Mouse (Mus musculus) CH12.LX (cell line): ENCODE data around the gene Gm14226. TPM values are rescaled to one million over a fixed set of nuclear protein-coding genes. Genes with fewer than 3 reads are reported as not detected.
A peak's percentile ranks its signal among the peaks of the same experiment; 100 is the strongest.

ENCODE experiments used
- DNase-seq: peaks from one replicate; pipeline ENCODE4 v3.0.0-alpha.2; 2013; ENCODE audit errors: extremely low read depth
- H3K27ac ChIP-seq: 2 replicates; pipeline ENCODE4 v1.5.1; 2012; ENCODE audit warnings: low read depth, mild to moderate bottlenecking, control low read depth, moderate library complexity; ENCODE audit not compliant: insufficient read depth
- H3K27me3 ChIP-seq: replicated peaks from 2 replicates; pipeline ENCODE3; 2012; ENCODE audit warnings: inconsistent platforms
- H3K36me3 ChIP-seq, 2 experiments: replicated peaks in 1 of 2; 2 replicates each; pipeline versions ENCODE3 to v1.6.1; 2012; ENCODE audit warnings: inconsistent platforms in 1 of 2, low read length in 1 of 2, mild to moderate bottlenecking in 1 of 2, mixed read lengths in 1 of 2, moderate library complexity in 1 of 2; ENCODE audit not compliant: control insufficient read depth in 1 of 2, insufficient read depth in 1 of 2
- H3K4me1 ChIP-seq, 2 experiments: 2 replicates each; pipeline ENCODE4 v1.6.1; 2012; ENCODE audit warnings: inconsistent platforms in 1 of 2, moderate library complexity in 1 of 2; ENCODE audit not compliant: insufficient read depth in 2 of 2, control insufficient read depth in 1 of 2
- H3K4me2 ChIP-seq: 2 replicates; pipeline ENCODE4 v1.6.1; 2012; ENCODE audit warnings: low read depth, mild to moderate bottlenecking, control low read depth; ENCODE audit not compliant: poor library complexity, insufficient read depth, severe bottlenecking
- H3K4me3 ChIP-seq, 3 experiments: fragments of 150-350 bp in 1 of 3; sonication (generic) in 1 of 3; replicated peaks in 1 of 3; 2 replicates each; pipeline versions ENCODE3 to v1.5.1; 2011 to 2012; ENCODE audit warnings: low read depth in 2 of 3, low read length in 2 of 3, mild to moderate bottlenecking in 2 of 3, moderate library complexity in 2 of 3, control low read depth in 1 of 3, improper control_type of control experiment in 1 of 3, inconsistent platforms in 1 of 3, mixed read lengths in 1 of 3; ENCODE audit not compliant: poor library complexity in 1 of 3
- H3K79me2 ChIP-seq: replicated peaks from 2 replicates; pipeline ENCODE4 v1.6.1; 2012; ENCODE audit warnings: mild to moderate bottlenecking, moderate library complexity; ENCODE audit not compliant: control insufficient read depth, poor library complexity, insufficient read depth, severe bottlenecking; ENCODE audit errors: extremely low read depth
- H3K9ac ChIP-seq: 2 replicates; pipeline ENCODE4 v1.6.1; 2012; ENCODE audit warnings: low read depth, mild to moderate bottlenecking, control low read depth, moderate library complexity; ENCODE audit not compliant: insufficient read depth
- H3K9me3 ChIP-seq: replicated peaks from 2 replicates; pipeline ENCODE3; 2012; ENCODE audit warnings: low read length, inconsistent platforms, mixed read lengths
- BHLHE40 ChIP-seq: IDR thresholded peaks from 2 replicates; pipeline ENCODE4 v1.6.1; 2011; ENCODE audit warnings: mild to moderate bottlenecking, low read depth, low read length, improper control_type of control experiment
- CHD1 ChIP-seq: IDR thresholded peaks from 2 replicates; pipeline ENCODE4 v1.6.1; 2012; ENCODE audit warnings: low read depth, low read length, improper control_type of control experiment, inconsistent platforms
- E2F4 ChIP-seq: IDR thresholded peaks from 2 replicates; pipeline ENCODE4 v1.6.1; 2011; ENCODE audit warnings: low read depth, low read length, improper control_type of control experiment; ENCODE audit not compliant: insufficient replicate concordance
- HCFC1 ChIP-seq: IDR thresholded peaks from 2 replicates; pipeline ENCODE4 v1.6.1; 2012; ENCODE audit warnings: low read depth, mild to moderate bottlenecking, inconsistent platforms, low read length, improper control_type of control experiment
- JUND ChIP-seq: conservative IDR thresholded peaks from 2 replicates; pipeline ENCODE4 v1.6.1; 2011; ENCODE audit warnings: low read depth, low read length, improper control_type of control experiment
- MAX ChIP-seq: IDR thresholded peaks from 2 replicates; pipeline ENCODE4 v1.6.1; 2011; ENCODE audit warnings: low read length, improper control_type of control experiment
- MAZ ChIP-seq: IDR thresholded peaks from 2 replicates; pipeline ENCODE4 v1.6.1; 2012; ENCODE audit warnings: low read depth, mild to moderate bottlenecking, inconsistent platforms, low read length, improper control_type of control experiment, moderate library complexity
- MEF2A ChIP-seq: IDR thresholded peaks from 2 replicates; pipeline ENCODE4 v1.6.1; 2014; ENCODE audit warnings: low read depth, mild to moderate bottlenecking, inconsistent platforms, low read length, improper control_type of control experiment, borderline replicate concordance
- MXI1 ChIP-seq: IDR thresholded peaks from 2 replicates; pipeline ENCODE4 v1.6.1; 2011; ENCODE audit warnings: mild to moderate bottlenecking, low read depth, low read length, improper control_type of control experiment
- MYC ChIP-seq: IDR thresholded peaks from 2 replicates; pipeline ENCODE4 v1.6.1; 2011; ENCODE audit warnings: low read depth, mild to moderate bottlenecking, improper control_type of control experiment, low read length
- RAD21 ChIP-seq: IDR thresholded peaks from 2 replicates; pipeline ENCODE4 v1.6.1; 2011; ENCODE audit warnings: low read depth, mild to moderate bottlenecking, low read length, improper control_type of control experiment, moderate library complexity
- SIN3A ChIP-seq: IDR thresholded peaks from 2 replicates; pipeline ENCODE4 v1.6.1; 2012; ENCODE audit warnings: low read length, improper control_type of control experiment, inconsistent platforms
- SMC3 ChIP-seq: IDR thresholded peaks from 2 replicates; pipeline ENCODE4 v1.6.1; 2011; ENCODE audit warnings: low read depth, low read length, improper control_type of control experiment
- TBP ChIP-seq: conservative IDR thresholded peaks from 2 replicates; pipeline ENCODE4 v1.6.1; 2011; ENCODE audit warnings: low read depth, low read length, improper control_type of control experiment
- TCF12 ChIP-seq: IDR thresholded peaks from 2 replicates; pipeline ENCODE4 v1.6.1; 2014; ENCODE audit warnings: low read depth, mild to moderate bottlenecking, inconsistent platforms, low read length, improper control_type of control experiment
- UBTF ChIP-seq: IDR thresholded peaks from 2 replicates; pipeline ENCODE4 v1.6.1; 2012; ENCODE audit warnings: low read depth, mild to moderate bottlenecking, inconsistent platforms, low read length, improper control_type of control experiment, moderate library complexity
- USF1 ChIP-seq: IDR thresholded peaks from 2 replicates; pipeline ENCODE4 v1.6.1; 2014; ENCODE audit warnings: low read depth, mild to moderate bottlenecking, inconsistent platforms, low read length, improper control_type of control experiment
- USF2 ChIP-seq: conservative IDR thresholded peaks from 2 replicates; pipeline ENCODE4 v1.6.1; 2011; ENCODE audit warnings: low read depth, low read length, improper control_type of control experiment
- ZMIZ1 ChIP-seq: IDR thresholded peaks from 2 replicates; pipeline ENCODE4 v1.6.1; 2012; ENCODE audit warnings: low read depth, mild to moderate bottlenecking, inconsistent platforms, low read length, improper control_type of control experiment
- ZNF384 ChIP-seq: IDR thresholded peaks from 2 replicates; pipeline ENCODE4 v1.6.1; 2012; ENCODE audit warnings: low read depth, low read length, improper control_type of control experiment, inconsistent platforms
- dilution Hi-C: fragments of 300-500 bp; cut with MboI; formaldehyde crosslinking; loops from 2 replicates; pipeline ENCODE4 v1.14.3; 2020; ENCODE audit warnings: low sequenced_read_pairs; ENCODE audit not compliant: extremely low pct_unique_long_range_greater_than_20kb, extremely low pct_ligation_motif_present
- in situ Hi-C: fragments of 300-500 bp; cut with MboI; formaldehyde crosslinking; loops from 3 replicates; pipeline ENCODE4 v1.14.3; 2019; ENCODE audit warnings: low sequenced_read_pairs, low pct_ligation_motif_present, low pct_unique_long_range_greater_than_20kb, mixed read lengths
- polyA plus RNA-seq: library from polyadenylated mRNA; unstranded; fragments of >175 nt; gene quantifications from 2 replicates; pipeline ENCODE4 v1.2.1, GENCODE M21; 2012; ENCODE audit warnings: low read depth; ENCODE audit not compliant: insufficient read length
- total RNA-seq, 2 experiments: library from RNA; depleted of rRNA; stranded (reverse); fragments of 300-350 nt in 1 of 2; fragments of >200 nt in 1 of 2; gene quantifications; 2 replicates each; pipeline ENCODE4 v1.2.3; 2012 to 2014

Gene Gm14226
- total and polyA plus RNA-seq, 3 experiments = not detected

GRCm38 (mm10) chr2:155072353-155073145 lies 54.5 kb downstream of the Gm14226 start:
- in situ Hi-C loops = no loop called here
- peak; percentile 52 for DNase-seq
- H3K9ac ChIP-seq = peak overlapping the region; percentile 91
- H3K4me3 ChIP-seq = peak overlapping the region; percentile 62 to 83 (median 76)
- no peaks in the 10 kb centered on the region for H3K27me3 ChIP-seq
- H3K4me2 ChIP-seq = peak overlapping the region; percentile 80
- H3K36me3 ChIP-seq = peaks cover 16 to 31% of the 10 kb centered on the region in 2 experiments
- H3K79me2 ChIP-seq = peaks cover 64% of the 10 kb centered on the region
- no peaks in the 10 kb centered on the region for H3K9me3 ChIP-seq
- dilution Hi-C loops = no loop called here
- no peak overlapping the region for H3K27ac ChIP-seq
- H3K4me1 ChIP-seq = peaks cover 9 to 35% of the 10 kb centered on the region in 2 experiments; a peak in 3 of 4 replicates
- TF ChIP-seq MXI1 (peak; percentile 62), MAX (no peak), CHD1 (peak; percentile 57), MYC (0 out of 2 replicates have a peak, but pooled peaks have one; percentile 50), USF2 (no peak), JUND (no peak), SIN3A (no peak; the same call in 1 of the 2 replicates), BHLHE40 (no peak), HCFC1 (0 out of 2 replicates have a peak, but pooled peaks have one; percentile 12), TCF12 (no peak), MEF2A (no peak)

GRCm38 (mm10) chr2:155073347-155073746 lies 55.3 kb downstream of the Gm14226 start:
- Histone ChIP-seq H3K27me3 (no peaks in the 10 kb centered on the region), H3K4me3 (peak overlapping the region; percentile 69 to 83 (median 76)), H3K9ac (peak overlapping the region; percentile 91), H3K36me3 (peaks cover 8 to 23% of the 10 kb centered on the region in 2 experiments), H3K4me1 (peaks cover 9 to 35% of the 10 kb centered on the region in 2 experiments; a peak in 3 of 4 replicates)
- dilution Hi-C loops = no loop called here
- DNase-seq = no peak
- TF ChIP-seq MYC (no peak), CHD1 (no peak), USF1 (no peak), BHLHE40 (no peak), UBTF (no peak), RAD21 (no peak), MXI1 (no peak), TBP (no peak), ZNF384 (no peak), SMC3 (no peak), E2F4 (no peak), MAZ (no peak), ZMIZ1 (no peak)
- TF ChIP-seq, all 38 proteins: peak for 0
- Histone ChIP-seq H3K79me2 (peaks cover 56% of the 10 kb centered on the region), H3K27ac (no peak overlapping the region), H3K9me3 (no peaks in the 10 kb centered on the region), H3K4me2 (peak overlapping the region; percentile 80)
- in situ Hi-C loops = no loop called here
